Mouse (Mus musculus) ES-Bruce4 (cell line): ENCODE results near the gene Adh1.

ENCODE experiments used
- CTCF ChIP-seq: IDR thresholded peaks from one replicate; pipeline ENCODE4 v1.8.1; 2011; ENCODE audit warnings: low read depth, low read length
- EP300 ChIP-seq: IDR thresholded peaks from 2 replicates; pipeline ENCODE4 v1.6.1; 2011; ENCODE audit warnings: low read depth, low read length; ENCODE audit not compliant: insufficient read depth
- POLR2A ChIP-seq: IDR thresholded peaks from one replicate; pipeline ENCODE4 v1.8.1; 2011; ENCODE audit warnings: low read length; ENCODE audit not compliant: insufficient read depth

DNA sequence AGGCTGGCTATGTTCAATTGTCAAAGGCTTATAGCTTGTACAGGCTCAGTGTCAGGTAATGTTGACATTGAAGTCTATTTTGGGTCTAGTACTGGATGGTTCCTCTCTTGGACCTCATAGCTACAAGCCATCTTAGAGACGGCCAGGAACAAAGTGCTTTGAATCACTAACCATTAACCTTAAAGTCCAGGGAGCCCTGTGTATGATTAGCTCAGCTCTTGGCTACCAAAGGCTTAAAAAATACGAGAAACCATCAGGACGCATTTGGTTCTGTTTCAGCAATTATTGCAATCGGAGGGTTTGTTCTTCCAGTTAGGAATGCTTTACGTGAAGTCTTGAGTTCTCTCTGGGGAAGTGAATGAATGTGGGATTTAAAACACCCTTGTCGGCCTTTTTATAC, 17.9 kb upstream of the Adh1 start:
- TF ChIP-seq CTCF (no peak), POLR2A (no peak), EP300 (no peak)
